Mouse (Mus musculus) fibroblast of lung, adult 2 months (primary cell): ENCODE measurements around the gene Aldh3b2.

Experiments
- DNase-seq: peaks from one replicate; pipeline ENCODE4 v3.0.0-alpha.2; 2011; ENCODE audit warnings: low read depth

The Aldh3b2 gene

DNA sequence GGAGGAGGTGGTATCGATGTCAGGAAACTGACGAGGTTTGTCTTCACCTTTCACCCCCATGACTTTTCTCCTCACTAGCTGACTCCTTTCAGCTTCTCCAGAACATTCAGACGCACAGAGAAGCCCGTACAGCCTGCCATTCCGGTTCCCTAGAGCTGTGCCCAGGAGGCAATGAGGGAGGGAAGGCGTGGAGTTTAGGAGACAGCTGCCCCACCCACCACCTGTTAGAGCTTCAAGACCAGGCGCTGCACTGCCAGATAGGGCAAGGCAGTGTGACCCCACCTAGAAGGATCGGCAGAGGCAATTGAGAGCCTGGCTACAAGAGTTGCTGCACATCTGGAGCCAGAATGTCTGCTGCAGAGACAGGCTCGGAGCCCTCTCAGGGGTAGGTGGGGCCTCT lies at the start of gene Aldh3b2:
Aldh3b2 (plus strand) TSS at position 100 of the 400 bp plus-strand sequence.
- DNase-seq: no peak

DNA sequence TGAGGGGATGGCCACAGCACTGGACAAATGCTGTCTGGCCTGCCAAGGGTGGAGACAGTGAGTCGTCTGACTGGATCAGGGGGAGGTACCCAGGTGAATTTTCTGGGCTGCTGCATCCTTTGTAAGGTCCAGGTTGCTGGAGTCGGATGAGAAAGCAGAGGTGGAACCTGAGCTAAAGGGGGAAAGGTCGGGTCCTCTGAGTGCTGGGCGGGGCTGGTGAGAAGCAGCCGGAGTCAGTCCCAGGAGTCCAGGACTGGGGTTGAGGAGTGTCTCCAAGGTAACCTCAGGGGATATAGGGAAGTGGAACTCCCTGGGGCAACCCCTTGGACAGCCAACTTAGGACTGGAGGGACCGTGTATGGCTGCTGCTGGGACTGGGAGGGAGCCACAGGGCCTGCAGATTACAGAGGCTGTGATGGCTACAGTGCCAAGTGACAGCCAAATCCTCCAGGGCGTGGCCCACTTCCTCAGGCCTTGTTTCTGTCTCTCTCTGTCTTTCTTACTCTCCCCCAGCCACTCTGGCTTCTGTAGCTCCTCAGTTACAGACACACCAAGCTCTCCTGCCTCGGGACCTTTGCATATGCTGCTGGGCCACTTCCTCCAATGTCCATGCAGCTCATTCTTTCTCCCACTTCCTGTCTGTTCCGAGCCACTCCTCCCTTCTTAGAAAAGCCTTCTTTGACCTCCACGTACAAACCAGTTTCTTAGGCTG lies 49.3 kb upstream of the Aldh3b2 start:
- no peak for DNase-seq

DNA sequence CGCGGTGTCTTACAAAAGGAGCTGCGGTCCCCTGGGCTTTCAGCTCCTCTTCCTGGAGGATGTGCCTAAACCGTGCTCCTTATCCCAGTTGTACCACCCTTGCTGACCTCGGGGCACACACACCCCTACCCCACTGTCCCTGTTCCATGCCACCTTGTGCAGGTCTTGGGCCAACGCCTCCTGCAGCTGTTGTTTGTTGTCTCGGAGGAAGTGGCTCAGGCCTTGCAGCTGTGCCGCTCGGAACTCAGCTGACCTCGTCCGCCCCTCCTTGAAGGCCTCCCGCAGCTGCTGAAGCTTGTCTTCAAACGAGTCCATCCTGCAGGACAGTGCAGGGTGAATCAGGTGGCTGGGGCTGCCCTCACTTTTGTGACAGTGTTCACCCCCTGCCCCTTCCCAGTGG lies 48.5 kb upstream of the Aldh3b2 start:
- DNase-seq: no peak

DNA sequence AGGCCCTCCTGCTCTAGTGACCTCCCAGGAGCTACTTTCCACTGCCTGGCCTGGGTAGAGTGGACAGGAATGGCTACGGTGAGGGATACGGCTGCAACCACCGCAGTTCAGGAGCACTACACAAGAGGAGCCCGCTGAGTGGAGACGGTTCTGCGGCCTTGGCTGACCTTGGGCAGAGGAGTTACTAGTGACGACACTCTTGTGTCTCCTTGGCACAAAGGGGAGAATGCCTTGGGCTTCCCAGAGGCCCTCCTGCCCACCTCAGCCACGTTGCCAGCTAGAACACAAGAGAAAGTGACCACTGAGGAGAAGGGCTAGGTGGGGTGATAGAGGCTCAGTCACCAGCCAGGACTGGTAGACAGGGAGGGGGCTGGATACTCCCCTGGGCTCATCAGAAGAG lies 47.9 kb upstream of the Aldh3b2 start:
- DNase-seq: no peak

DNA sequence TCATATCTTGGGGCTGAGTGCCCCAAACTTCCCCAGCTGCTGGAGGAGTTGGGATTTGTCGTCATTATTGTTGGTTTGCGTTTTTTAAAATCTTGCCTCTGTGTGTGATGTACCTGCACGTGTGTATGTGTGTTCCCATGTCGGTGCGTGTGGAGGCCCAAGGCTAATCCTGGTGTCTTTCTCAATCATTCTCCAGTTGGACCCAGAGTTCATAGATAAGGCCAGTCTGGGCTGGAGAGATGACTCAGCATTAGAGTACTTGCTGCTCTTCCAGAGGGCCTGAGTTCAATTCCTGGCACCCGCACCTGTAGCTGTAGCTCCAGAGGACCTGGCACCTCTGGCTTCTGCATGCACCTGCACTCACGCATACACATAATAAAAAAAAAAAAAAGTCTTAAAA lies 47.3 kb upstream of the Aldh3b2 start:
- no peak for DNase-seq

DNA sequence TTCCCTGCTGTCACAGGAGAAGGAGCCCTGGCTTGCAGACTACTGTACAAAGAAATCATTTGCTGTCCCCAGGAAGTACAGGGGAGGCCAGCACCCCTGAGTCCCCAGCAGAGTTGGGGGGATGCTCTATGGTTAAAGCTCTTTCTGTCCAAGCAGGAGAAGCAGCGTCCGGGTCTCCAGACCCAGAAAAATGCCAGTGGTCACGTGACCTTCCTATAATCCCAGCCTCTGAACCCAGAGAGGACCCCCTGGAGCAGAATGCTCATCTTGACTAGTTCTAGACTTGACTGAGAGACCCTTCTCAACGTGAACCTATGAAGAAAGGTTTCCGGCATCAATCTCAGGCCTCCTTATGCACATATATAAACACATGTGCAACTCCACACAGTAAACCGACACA lies 46.3 kb upstream of the Aldh3b2 start:
- no peak for DNase-seq

DNA sequence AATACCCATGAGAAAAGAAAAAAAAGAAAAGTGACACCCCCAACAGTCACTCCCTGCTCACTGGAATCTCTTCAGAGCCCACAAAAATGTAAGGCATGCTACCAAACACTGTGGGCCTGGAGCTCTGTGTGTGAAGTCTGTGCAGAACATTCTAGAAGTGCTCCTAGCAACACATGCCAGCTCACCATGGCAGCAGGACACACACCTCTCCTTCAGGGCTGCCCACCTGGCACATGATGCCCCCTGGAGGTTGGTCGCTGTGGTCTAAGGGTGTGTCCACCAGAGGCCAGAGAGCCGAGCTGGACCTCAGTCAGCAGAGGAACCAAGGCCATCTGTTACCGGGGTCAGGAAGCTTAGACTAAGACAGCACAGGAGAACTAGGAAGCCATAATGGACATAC lies 45.8 kb upstream of the Aldh3b2 start:
- peak; percentile 45 for DNase-seq

DNA sequence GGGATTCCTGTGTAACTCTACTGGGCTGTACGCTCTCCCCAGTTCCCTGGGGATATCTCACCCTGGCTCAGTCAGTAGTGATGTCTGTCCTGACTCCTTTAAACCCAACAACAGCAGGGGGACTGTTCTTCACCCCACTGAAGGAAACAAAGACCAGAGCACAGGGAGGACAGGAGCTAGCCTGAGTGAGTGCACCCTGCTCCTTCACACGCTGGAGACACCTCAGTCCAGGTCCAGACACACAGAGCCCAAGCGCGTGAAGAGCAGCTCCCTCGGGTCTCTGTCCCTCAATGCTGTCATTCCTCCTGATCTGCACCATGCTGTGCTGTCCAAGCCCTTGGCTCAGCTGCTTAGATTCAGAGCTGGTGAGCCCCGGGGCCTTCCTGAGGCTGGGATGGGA lies 45.4 kb upstream of the Aldh3b2 start:
- no peak for DNase-seq

DNA sequence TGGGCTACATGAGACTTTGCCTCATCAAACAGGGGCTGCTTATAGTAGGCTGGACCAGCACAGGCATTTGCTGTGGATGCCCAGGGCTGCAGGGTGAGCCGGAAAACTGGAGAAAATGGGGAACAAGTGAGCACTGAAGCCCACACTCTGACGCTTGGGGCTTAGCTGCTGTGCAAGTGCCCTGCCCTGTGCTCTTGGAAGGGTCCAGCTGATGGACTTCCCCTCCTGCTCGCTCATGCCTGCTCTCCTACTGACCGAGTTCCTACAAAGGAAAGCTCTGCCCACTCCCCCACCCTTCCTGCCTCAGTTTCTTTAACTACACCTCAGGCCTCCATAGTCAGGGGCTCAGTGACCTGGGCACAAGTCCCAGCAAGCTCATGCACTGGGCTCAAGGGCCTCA lies 44.1 kb upstream of the Aldh3b2 start:
- no peak for DNase-seq

DNA sequence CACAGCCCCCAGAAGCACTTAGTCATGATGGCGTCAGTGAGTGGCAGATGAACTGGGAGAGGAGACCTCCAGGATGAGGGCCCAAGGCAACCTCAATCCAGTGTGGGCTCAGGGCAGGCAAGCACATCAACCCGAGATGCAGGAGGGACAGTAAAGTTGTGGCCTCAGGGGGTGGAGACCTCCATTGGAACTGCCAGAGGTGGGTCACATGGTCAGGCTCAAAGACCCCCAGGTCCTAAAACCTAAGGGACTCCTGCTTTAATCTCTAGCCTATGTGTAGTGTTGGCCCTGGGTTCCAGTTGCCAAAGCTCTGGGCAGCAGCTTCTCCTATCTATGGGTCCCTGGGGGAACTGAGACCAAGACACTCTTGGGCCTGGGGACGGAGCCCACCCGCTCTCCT lies 43.3 kb upstream of the Aldh3b2 start:
- DNase-seq: no peak

DNA sequence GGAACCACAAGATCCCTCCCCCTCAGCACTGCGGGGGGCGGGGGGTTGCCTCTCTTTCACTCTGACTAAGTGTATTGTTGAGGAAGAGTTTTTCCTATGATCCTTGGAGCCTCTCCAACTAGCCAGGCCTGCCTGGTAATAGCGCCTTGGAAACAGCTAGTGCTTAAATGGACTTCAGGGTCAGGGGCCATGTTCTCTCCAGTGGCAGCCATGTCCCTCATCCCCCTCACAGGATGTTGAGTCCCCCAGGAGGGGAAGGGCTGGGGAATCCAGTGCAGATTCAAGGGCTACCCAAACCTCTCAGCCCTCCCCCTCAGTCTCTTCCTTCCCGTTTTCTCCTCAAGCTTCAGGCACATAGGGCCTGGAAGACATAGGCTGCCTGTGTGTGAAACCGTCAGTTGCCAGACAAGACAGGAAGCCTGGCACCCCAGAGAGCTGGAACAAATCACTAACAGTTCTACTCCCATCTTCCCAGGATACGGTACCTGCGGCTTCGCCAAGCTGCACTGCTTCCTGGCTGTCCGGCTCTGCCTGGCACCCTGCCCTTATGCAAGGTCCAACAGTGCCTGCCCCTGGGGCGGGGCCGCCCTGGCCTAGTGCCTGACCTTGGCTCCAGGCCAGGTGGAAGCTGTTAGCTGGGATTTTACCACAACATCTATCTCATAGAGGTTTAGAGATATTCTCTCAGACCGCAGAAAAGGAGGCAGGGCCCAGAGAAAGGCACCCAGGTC lies 42.8 kb upstream of the Aldh3b2 start, which contains the start of gene Aldh3b1:
Aldh3b1 (minus strand) TSS at position 598 of the 731 bp plus-strand sequence.
- DNase-seq: peak; percentile 83

DNA sequence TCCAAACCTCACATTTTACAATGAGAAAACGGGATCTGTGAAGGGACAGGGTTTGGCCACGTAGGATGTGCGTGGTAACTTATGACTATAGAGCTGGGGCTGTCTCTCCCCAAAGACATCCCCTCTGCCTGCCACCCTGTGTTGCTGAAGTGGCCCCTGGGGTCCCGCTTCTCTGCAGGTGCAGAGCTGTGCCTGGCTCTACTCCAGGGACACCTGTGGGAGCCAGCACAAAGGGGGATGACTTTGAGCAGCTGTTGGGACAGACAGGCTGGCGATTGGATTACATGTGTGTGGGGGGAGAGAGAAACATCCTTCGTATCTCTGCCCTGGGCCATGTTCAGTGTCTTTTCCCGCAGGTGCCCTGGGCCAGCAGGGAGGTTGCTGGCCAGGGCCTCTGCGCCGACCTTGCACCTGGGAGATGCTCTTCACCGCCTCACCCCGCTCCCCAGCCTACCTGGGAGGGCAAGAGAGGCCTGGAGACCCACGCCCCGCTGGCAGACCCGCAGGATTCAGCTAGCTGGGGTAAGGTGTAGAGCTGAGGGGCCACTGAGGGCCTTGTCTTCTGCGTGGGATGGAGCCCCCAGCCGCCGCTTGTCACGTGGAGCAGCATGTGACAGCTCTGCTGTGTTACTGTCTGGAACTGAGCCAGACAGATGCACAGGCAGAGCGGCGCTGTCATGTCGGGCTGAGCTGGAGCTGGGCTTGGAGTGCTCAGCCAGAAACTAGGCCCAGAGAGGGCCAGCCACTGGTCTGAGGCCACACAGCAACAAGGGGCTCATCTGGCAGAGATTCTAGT lies 41.7 kb upstream of the Aldh3b2 start:
- DNase-seq: no peak

DNA sequence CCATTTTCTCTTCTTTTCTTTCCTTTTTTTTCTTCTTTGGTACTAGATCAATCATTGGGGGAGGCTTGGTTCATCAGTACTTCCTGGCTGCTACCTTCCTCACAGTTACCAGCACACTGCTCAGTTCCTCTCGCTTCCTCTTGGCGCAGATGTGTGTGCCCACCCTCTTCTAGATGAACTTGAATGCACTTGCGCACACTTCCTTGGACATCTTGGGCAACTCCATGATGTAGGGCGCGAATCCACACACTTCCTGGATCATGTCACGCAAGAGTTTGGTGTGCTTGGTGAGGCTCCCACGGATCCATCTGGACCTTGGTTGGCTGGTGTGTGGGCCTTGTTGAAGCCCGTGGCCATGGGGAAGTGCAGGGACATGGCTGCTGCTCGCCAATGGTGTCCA lies 40.4 kb upstream of the Aldh3b2 start:
- no peak for DNase-seq

DNA sequence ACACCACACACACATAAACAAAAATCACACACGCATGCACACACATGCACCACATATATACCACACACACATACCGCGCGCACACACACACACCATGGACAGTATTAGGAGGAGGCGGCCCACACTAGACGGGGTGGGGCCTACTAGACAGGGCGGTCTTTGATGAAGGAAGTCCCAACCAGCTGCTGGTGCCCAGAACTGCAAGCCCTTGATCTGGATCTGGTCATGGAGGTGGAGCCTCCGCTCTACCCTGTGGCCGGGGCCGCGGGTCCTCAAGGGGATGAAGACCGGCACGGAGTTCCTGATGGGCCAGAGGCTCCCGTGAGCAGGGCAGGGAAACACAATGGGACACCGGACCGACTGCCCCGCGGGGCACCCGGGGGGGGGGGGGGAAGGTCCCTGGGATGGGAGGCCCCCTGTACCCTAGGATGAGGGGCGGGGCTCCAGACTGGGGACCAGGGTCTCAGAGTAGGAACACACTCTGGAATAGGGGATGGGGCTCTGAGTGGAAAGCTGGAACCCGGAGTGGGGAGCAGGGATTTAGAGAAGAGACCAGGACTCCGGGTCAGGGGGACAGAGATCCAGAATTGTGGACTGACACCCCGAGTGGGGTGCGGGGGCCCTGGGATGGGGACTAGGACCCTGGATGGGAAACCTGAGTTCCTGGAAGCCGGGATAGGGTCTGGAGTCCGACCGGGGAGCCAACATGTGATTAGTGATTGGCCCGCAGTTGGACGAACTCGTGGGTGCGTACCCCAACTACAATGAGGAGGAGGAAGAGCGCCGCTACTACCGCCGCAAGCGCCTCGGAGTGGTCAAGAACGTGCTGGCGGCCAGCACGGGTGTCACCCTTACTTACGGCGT lies 36.9 kb upstream of the Aldh3b2 start, which contains the start of gene Unc93b1:
Unc93b1 (plus strand) TSS at position 155 of the 864 bp plus-strand sequence.
- peak; percentile 34 for DNase-seq

DNA sequence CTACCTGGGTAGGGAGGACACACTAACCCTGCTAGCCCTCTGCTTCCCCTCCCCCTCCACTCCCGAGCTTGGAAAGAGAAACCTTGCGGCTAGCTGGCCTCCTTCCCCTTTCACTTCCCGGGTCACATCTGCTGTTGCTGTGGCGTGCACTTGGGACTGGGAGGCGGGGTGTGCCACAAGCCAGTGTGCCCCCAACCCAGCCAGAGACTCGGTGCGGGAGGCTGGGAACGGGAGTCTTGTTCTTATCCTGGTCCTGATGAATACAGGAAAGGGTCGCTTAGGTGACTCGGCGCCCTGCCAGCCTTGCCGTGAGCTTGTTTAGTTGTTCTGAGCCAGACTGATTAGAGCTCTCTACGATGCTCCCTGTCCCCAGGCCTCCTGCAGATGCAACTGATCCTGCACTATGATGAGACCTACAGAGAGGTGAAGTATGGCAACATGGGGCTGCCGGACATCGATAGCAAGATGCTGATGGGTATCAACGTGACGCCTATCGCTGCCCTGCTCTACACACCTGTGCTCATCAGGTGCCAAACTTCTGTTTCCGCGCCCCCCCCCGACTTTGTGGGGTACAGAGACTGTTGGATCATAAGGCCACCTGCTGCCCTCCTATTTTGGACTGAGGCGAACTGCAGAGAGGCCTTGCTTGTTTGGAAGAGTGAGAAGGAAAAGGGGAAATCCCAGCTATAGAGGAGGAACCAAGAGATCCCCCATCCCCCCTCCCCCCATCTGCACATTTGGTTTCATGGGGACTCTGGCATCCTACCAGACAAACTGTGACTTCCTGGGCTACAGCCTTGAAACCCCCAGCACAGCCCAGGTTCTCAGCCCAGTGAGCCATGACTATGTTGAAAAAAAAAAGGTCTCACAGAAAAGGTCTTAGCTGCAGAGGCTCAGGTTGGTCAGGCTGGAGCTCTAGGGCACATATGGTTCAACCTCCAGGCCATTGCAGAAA lies 36.0 kb upstream of the Aldh3b2 start:
- DNase-seq: peak; percentile 20

DNA sequence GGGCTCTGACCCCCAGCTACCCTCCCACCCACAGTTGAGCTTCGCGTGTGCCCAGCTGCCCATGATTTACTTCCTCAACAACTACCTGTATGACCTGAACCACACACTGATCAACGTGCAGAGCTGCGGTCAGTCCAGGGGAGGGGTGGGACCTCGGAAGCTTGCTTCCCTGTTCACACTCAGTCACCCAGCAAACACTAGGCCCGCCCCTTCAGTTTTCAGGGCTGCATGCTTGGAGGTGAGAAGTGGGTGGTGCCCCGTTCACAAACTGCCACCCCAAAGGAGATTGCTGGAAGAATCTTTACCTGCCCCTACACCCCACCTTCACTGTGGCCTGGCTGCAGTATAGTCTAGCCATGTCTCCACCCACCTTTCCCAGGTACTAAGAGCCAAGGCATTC lies 29.8 kb upstream of the Aldh3b2 start:
- no peak for DNase-seq

DNA sequence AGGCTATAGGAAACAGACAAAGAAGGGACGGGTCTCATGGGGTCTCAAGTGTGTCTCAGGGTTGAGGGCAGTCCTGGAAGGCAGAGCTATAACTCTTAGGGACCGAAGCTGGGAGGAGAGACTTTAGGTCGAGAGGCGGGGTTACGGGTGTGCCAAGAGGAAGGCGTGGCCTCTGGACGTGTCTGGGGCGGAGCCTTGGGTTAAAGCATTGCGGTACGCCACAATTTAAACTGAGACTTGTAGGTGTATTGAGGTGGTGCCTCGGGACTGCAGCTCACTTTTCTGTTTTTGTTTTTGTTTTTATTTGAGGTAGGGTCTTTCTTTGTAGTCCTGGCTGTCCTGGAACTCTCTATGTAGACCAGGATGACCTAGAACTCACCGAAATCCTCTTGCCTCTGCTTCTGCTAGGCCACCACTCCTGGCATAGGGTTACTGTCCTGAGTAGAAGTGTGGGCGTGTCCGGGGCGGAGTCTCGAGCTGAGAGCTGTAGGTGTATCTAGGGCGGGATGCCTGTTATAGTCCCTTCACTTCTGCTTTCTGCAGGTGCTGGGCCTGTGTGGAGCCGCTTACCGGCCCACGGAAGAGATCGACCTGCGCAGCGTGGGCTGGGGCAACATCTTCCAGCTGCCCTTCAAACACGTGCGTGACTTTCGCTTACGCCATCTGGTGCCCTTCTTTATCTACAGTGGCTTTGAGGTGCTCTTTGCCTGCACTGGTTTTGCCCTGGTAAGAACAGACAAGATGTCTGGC lies 29.0 kb upstream of the Aldh3b2 start:
- DNase-seq: no peak

DNA sequence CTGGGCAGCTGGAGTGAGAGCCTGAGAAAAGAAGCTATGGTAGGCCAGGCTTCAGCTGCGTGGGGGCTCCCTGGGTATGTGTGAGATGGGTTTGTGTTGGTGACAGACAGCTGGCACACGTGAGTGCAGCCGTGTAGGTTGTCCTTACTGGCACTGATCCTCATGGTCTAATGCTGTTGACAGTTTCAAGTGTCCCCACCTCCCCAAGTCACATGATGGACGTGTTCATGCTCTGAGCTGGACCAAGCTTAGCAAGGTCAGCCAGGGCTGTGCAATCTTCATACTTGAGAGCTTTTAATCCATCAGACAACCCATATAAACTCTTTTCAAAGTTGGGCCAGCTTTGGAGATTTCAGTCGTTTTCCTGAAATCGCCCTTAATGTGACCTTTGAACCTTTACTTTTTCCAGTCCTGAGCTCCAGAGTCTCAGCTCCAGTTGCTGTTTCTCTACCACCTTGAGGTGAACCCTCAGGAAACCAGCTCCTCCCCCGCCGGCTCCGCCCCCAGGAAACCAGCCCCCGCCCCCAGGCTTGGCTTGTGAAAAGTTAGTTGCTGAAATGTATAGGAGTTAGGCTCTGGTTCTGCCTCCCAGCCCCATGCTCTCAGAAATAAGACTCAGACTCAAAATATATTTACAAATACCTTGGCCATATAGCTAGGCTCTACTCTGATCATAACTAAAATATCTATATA lies 26.1 kb upstream of the Aldh3b2 start:
- no peak for DNase-seq

DNA sequence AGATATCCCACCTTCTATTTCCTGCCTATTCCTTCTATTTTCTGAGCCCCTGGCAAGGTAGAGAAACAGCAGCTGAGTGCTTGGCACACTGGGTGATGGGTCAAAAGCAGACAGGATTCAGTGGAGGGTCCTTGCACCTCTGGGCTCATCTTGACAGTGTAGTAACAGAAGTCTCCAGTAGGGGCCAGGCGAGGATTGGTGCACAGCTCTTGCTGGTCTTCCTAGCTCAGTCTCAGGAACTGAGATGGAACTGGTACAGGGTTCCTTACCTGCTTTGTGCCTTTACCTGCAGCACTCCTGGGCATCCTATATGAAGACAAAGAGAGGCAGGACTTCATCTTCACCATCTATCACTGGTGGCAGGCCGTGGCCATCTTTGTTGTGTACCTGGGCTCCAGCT lies 25.4 kb upstream of the Aldh3b2 start:
- peak; percentile 22 for DNase-seq
